Mouse (Mus musculus) left cerebral cortex, adult 8-10 months (tissue): ENCODE results near the gene Decr2. TPM values are rescaled to one million over a fixed set of nuclear protein-coding genes. Genes with fewer than 3 reads are reported as not detected.
A peak's percentile ranks its signal among the peaks of the same experiment; 100 is the strongest.
"Not testable (repeated sequence)": the region's sequence is repeated elsewhere in the genome, so short reads cannot be mapped to it uniquely, and the experiment has no call there.

ENCODE experiments used
- DNase-seq, 2 experiments: peaks; one replicate each; pipeline ENCODE4 v3.0.0; 2022; ENCODE audit warnings: low spot score in 2 of 2
- total RNA-seq, 4 experiments: library from RNA; stranded (reverse); gene quantifications; 2 replicates each; pipeline ENCODE4 v1.2.4; 2022

Gene Decr2
- total RNA-seq: 10 to 100 TPM; 29.1 to 35.8 (median 31.0) TPM

DNA sequence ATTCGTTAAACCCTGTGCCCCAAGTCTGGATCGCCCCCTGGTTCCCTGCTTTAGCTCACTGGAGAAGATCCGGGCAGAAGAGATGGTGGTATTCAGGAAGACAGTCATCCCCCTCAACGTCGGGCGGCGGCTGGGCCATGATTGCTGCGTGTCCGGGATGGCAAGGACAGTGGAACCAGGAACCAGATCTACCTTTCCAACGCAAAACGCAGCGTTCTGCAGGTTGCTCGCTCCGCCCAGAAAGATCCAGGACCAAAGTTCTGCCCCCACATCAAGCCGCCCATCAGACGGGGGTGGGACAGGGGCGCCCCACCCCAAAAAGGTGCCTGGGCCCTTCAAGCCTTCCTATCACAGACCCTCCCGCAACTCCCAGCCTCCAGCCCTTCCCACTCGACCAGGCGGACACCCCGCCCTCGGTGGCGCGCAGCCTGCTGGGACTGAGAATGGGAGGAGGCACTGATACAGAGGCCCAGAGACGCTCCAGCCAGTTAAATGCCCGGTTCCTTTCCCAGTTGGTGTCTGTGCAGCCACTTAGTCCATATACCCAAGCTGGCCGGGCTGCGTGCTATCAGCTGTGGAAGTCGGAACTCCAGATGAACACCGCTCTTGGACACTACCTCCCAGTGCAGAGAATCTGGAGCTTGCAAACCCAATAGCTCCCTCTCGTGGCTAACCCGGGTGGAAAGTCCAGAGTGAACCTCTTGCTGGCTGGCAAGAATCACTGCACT is at the start of gene Decr2:
TSS of gene Decr2 (minus strand) at position 433 of the 728 bp plus-strand sequence.
- peak; percentile 77 to 84 for DNase-seq

GRCm38 (mm10) chr17:26138901-26139381 is 48.8 kb upstream of the Decr2 start:
- no peak for DNase-seq

DNA sequence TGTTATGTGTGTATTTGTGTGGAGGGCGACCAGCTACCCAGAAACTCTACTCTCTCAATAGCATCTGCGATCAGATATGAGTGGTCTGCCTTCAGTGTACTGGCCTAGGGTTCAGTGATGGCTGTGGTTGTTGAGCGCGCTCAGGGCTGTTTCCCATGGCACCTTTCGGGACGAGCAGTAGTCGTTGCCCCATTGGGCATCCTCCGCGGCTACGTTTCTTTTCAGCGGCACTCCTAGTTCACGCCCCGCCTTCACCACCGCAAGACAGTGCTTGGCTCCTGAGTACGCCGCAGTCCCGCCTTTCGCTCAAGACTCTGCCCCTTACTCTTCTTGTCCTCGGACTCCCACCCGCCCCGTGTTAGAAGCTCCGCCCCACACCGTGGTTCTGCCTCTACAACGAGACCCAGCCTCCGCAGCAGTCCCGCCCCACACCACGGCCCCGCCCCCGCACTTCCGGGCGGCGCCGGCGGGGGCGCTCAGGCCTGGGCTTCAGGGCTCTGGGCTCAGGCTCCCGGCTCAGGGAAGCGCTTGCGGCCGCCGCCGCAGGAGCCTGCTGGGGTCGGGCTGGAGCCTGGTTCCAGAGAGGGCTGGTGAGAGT is 48.2 kb upstream of the Decr2 start, which contains the start of gene Axin1:
TSS of gene Axin1 (plus strand) at position 450 of the 598 bp plus-strand sequence.
- peak; percentile 82 to 96 for DNase-seq

DNA sequence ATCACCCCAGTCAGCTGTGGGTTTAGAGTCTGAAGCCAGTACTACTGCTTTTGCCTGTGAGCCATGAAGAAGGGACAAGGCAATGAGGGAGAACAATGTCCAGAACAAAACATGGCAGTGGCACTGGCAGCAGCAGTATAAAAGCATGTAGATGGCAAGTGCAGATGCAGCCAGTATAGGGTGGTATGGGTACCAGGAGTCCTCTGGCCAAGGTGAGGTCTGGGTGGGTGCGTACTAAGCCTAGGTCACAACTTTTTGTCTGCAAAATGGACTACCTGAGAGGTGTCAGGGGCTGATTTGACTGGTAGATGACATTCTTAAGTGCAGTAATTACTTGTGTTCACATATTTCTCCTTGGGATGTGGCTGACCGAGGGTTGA is 47.6 kb upstream of the Decr2 start:
- DNase-seq: no peak

GRCm38 (mm10) chr17:26137106-26137750 is 47.1 kb upstream of the Decr2 start:
- DNase-seq: no peak

DNA sequence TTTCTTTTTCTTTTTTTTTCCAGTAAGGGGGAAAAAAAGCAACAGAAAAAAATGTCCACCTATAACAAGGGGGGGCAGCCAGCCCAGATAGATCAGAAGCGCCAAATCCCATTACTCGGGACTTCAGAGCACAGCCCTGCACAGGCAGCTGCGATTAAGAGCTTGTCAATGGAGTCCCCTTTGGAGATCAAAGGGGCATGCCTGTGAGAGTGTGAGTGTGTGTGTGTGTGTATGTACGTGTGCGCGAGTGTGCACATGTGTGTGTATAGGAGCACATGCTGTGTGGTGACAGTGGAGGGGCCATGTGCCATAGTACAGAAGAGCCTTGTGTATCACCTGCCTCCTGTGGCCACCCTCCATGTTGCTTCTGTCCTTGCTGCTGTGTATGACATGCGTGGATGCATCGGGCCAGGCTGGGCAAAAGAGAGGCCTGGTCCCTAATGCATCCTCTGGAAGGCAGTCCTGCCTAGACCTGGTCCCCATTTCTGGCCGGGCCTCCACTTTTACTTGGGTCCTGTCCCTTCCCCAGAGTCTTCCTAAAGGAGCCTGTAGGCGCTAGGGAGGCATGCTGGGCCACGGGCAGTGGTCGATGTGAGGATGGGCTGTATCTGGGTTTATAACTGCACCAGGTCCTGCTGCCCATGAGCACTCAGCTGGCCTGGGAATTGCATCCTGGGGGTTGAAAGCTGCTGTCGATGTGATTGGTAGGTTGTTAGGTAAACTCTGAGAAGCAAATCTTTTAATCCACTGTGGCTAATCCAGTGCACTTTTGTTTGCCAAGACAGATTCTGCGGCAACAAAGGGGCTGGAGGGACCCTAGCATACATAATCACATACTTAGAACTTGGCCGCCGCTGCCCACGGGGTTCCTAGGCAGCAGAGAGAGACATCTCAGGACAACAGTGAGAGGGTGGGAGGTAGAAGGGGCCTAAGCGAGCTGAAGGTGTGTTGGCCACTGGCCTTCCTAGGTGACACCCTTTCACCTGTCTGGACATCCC is 42.0 kb upstream of the Decr2 start:
- no peak for DNase-seq

GRCm38 (mm10) chr17:26131062-26131732 is 41.1 kb upstream of the Decr2 start:
- no peak for DNase-seq

- DNase-seq: no peak
Observed at GRCm38 (mm10) chr17:26125226-26125625, 35.1 kb upstream of the Decr2 start.

DNA sequence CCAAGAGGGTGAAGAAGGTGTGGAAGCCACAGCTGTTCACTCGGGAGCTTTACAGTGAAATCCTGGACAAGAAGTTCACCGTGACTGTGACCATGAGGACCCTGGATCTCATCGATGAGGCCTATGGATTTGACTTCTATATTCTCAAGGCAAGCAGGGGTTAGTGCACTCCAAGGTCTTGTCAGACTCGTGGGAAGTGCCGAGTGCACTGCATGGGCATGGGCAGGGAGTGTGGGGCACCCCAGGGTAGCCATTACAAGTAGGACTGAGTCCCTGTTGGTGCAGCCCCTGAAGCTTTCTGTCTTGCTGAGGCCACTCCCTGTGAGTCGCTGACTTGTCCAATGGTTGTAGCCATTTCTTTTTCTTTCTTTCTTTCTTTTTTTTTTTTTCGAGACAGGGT is 34.4 kb upstream of the Decr2 start:
- DNase-seq: no peak

- peak; percentile 74 to 89 for DNase-seq
Observed at GRCm38 (mm10) chr17:26123267-26123684, 33.1 kb upstream of the Decr2 start, which contains the start of gene Mrpl28. Gene Mrpl28, plus strand, starts transcription at chr17:26123500.

DNA sequence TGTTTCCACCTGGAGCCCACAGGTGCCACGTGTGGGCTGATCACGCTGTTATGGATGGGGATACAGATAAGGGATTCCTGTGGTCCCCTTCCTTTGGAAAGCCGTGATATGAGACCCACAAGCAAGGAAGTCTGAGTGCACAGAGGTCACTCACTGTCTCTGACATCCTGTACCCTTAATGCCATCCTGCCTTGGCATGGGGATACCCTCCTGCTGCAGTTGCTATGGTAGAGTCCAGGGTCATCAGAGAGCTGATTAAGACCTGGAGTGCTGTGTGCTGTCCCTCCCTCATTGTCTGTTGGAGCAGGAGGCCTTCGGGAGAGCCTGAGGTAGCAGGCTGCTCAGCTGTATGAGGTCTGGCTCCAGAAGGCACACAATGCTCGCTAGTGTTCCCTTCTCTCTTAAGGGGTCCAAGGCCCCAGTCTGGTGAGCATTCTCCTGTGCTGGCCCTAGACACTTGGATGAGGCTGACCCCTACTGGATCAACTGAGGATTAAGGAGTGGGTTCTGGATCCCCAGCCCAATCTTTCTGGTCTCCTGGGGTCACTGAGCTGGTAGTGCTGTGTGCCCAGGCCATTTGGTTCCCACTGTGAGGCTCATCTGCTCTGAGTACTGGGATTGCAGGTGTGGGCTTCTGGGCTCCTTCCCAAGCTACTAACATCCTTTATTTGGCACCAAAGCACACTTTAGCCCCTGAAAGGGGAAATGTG is 32.4 kb upstream of the Decr2 start:
- no peak for DNase-seq

GRCm38 (mm10) chr17:26119766-26120710 is 29.9 kb upstream of the Decr2 start:
- DNase-seq: no peak

DNA sequence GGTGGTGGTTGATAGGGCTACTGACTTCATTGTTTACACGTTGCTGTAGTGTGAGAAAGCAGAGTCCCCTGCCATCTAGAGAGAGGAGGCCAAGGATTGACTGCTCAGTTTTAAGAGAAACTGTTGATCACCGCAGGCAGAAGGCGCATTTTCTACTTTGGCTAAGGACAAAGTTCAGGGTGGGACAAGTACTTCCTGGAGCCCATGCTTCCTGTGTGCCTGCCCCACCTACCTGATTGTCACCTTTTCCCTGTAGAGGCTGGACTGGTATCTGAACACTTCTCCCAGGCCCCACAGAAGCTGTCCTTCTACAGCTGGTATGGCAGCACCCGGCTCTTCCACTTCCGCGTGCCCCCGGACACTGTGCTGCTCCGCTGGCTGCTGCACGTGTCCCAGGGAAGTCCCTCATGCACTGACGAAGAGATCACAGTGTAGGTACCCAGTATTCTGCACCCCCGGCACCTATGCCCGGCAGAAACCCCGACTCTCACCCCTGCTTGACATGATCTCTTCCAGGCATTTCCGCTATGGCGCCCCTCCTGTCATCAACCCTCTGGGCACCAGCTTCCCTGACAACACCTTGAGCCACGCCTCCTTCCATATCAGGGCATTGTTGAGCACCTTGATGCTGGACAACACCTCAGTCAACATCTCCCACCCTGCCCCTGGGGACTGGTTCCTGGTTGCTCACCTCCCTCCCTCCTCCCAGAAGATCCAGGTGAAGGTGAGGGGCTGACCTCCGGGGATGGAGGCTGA is 26.5 kb upstream of the Decr2 start:
- no peak for DNase-seq

- DNase-seq: no peak
Observed at GRCm38 (mm10) chr17:26115956-26116487, 25.9 kb upstream of the Decr2 start.

- DNase-seq: no peak
Observed at GRCm38 (mm10) chr17:26115205-26115898, 25.2 kb upstream of the Decr2 start.

DNA sequence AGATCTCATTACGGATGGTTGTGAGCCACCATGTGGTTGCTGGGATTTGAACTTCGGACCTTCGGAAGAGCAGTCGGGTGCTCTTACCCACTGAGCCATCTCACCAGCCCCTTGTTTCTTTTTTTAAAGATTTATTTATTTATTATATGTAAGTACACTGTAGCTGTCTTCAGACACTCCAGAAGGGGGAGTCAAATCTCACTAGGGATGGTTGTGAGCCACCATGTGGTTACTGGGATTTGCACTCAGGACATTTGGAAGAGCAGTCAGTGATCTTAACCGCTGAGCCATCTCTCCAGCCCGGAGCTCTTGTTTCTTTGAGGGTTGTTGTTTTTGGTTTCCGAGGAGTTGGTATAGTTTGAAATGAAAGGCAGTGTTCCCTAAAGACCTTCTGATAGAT is 24.3 kb upstream of the Decr2 start:
- DNase-seq: not testable (repeated sequence)

DNA sequence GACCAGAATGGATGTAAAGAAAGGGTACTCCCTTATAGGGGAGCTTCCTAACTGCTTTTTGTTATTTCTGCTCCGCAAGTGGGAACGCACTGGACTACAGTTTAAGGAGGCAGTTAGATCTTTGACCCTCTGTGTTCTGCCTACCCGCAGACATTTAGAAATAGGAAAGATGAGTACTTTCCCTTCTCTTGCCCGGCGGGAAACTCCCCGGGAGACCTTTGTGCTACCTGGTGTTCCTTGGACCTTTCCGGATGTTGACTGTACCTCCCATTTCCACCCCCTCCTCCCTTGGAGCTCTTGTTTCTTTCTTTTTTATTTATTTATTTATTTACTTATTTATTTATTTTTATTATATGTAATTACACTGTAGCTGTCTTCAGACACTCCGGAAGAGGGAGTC is 23.9 kb upstream of the Decr2 start:
- no peak for DNase-seq
